Mouse (Mus musculus) erythroblast, embryonic 14.5 days (primary cell): ENCODE measurements around the gene Fam131a. TPM values are rescaled to one million over a fixed set of nuclear protein-coding genes. Genes with fewer than 3 reads are reported as not detected.

Experiments
- H3K27me3 ChIP-seq: 2 replicates; pipeline ENCODE4 v1.6.1; 2012; ENCODE audit warnings: inconsistent platforms; ENCODE audit not compliant: control insufficient read depth
- H3K36me3 ChIP-seq: 2 replicates; pipeline ENCODE4 v1.6.1; 2012; ENCODE audit warnings: mild to moderate bottlenecking, inconsistent platforms; ENCODE audit not compliant: control insufficient read depth
- H3K4me1 ChIP-seq: 2 replicates; pipeline ENCODE4 v1.6.1; 2012; ENCODE audit warnings: inconsistent platforms; ENCODE audit not compliant: control insufficient read depth
- H3K4me3 ChIP-seq: replicated peaks from 2 replicates; pipeline ENCODE3; 2012; ENCODE audit warnings: moderate library complexity, mild to moderate bottlenecking, inconsistent platforms
- H3K9me3 ChIP-seq: 2 replicates; pipeline ENCODE4 v1.6.1; 2012; ENCODE audit warnings: low read length, inconsistent platforms, mixed read lengths; ENCODE audit not compliant: control insufficient read depth
- GATA1 ChIP-seq: IDR thresholded peaks from 2 replicates; pipeline ENCODE4 v1.6.1; 2012; ENCODE audit warnings: low read length, inconsistent platforms, mixed read lengths
- TAL1 ChIP-seq: IDR thresholded peaks from 3 replicates; pipeline ENCODE4 v1.6.1; 2012; ENCODE audit warnings: low read length, inconsistent platforms, mixed read lengths
- polyA plus RNA-seq: library from polyadenylated mRNA; stranded (reverse); fragments of >175 nt; gene quantifications from 2 replicates; pipeline ENCODE4 v1.2.3, GENCODE M21; 2012

Fam131a gene
- polyA plus RNA-seq, 1 experiment, result 0.29 TPM

DNA sequence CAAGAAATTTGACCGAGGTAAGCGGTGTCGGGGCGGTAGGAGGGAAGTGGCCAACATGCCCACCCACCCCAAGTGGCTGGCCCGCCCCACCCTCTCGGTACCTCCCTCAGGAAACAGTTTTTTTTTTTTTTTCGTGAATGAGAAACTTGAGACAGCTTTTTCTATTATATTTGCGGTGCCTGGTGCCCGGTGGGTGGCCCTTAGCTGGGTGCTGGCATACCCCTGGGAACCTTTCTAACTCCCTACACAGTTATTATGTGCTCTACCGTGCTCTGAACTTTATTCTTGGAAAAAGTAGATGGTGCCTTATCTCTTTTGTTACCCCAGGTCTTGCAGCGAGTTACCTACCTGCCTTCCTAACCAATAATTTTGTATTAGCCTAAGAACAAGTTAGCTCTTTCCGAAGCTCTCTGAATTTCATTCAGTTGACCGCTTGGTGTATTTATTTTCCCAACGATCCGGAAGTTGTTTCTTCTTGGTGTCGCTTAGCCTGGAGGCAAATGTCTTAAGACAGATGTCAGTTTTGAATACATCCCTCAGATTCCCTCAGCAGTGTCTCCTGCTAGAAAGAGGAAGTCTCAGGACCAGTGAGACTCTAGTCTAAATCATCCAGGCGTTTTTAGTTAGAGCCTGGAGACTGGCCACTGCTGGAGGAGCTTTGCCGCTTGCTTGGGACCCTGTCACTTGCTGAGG lies 25.1 kb downstream of the Fam131a start:
- Histone ChIP-seq H3K4me3 (peak overlapping the region; percentile 80), H3K4me1 (peaks cover 57% of the 10 kb centered on the region)

GRCm38 (mm10) chr16:20721808-20722207 lies 28.8 kb downstream of the Fam131a start:
- H3K9me3 ChIP-seq, result no peaks in the 10 kb centered on the region
- no peak overlapping the region for H3K4me3 ChIP-seq
- TF ChIP-seq GATA1 (no peak), TAL1 (no peak)
- peaks cover 23% of the 10 kb centered on the region for H3K4me1 ChIP-seq
- H3K36me3 ChIP-seq, result peaks cover 27% of the 10 kb centered on the region
- peaks cover 13% of the 10 kb centered on the region for H3K27me3 ChIP-seq

More for the DNA sequence above, 25.1 kb downstream of the Fam131a start:
- TF ChIP-seq GATA1 (no peak), TAL1 (no peak)
- no peaks in the 10 kb centered on the region for H3K27me3 ChIP-seq
- peaks cover 37% of the 10 kb centered on the region for H3K36me3 ChIP-seq
- H3K9me3 ChIP-seq, result no peaks in the 10 kb centered on the region

DNA sequence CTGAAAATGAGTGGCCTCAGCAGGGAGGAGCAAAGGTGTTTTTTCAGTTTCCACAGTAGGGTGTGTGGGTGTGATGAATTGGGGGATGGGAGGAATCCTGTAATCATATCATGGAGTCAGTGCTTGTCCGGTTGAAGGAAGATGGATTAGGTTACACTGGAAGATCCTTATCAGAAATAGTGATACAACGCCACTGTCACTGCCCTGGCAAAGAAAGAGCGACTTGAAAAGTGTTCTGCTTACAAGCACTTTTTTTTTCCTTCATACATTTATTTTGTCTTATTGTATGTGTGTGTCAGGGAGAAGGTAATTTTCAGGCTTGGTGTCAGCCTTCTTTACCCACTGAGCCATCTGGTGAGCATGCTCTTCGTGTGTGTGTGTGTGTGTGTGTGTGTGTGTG lies 29.7 kb downstream of the Fam131a start:
- Histone ChIP-seq H3K9me3 (no peaks in the 10 kb centered on the region), H3K27me3 (peaks cover 17% of the 10 kb centered on the region), H3K36me3 (peaks cover 27% of the 10 kb centered on the region), H3K4me3 (no peak overlapping the region), H3K4me1 (peaks cover 14% of the 10 kb centered on the region)
- TF ChIP-seq GATA1 (no peak), TAL1 (no peak)

GRCm38 (mm10) chr16:20723247-20723646 lies 30.2 kb downstream of the Fam131a start:
- Histone ChIP-seq H3K9me3 (no peaks in the 10 kb centered on the region), H3K27me3 (peaks cover 19% of the 10 kb centered on the region), H3K4me3 (no peak overlapping the region), H3K36me3 (peaks cover 27% of the 10 kb centered on the region), H3K4me1 (peaks cover 9% of the 10 kb centered on the region)
- TF ChIP-seq TAL1, result no peak
- no peak for TF ChIP-seq GATA1

GRCm38 (mm10) chr16:20724338-20724748 lies 31.3 kb downstream of the Fam131a start:
- H3K27me3 ChIP-seq, result peaks cover 29% of the 10 kb centered on the region
- H3K36me3 ChIP-seq, result peaks cover 26% of the 10 kb centered on the region
- no peaks in the 10 kb centered on the region for H3K9me3 ChIP-seq
- H3K4me3 ChIP-seq, result no peak overlapping the region
- TF ChIP-seq GATA1 (no peak), TAL1 (no peak)
- peaks cover 2% of the 10 kb centered on the region; the same call in 1 of the 2 replicates for H3K4me1 ChIP-seq

- peaks cover 35% of the 10 kb centered on the region for H3K27me3 ChIP-seq
- H3K4me3 ChIP-seq, result no peak overlapping the region
- peaks cover 2% of the 10 kb centered on the region; the same call in 1 of the 2 replicates for H3K4me1 ChIP-seq
- TF ChIP-seq GATA1, result no peak
- TF ChIP-seq TAL1, result no peak
- no peaks in the 10 kb centered on the region for H3K9me3 ChIP-seq
- H3K36me3 ChIP-seq, result peaks cover 18% of the 10 kb centered on the region
Measured at GRCm38 (mm10) chr16:20725321-20725720, 32.3 kb downstream of the Fam131a start.

- H3K9me3 ChIP-seq, result no peaks in the 10 kb centered on the region
- H3K27me3 ChIP-seq, result peaks cover 40% of the 10 kb centered on the region
- H3K4me3 ChIP-seq, result no peak overlapping the region
- H3K36me3 ChIP-seq, result peaks cover 14% of the 10 kb centered on the region
- H3K4me1 ChIP-seq, result peaks cover 2% of the 10 kb centered on the region; the same call in 1 of the 2 replicates
- TF ChIP-seq GATA1 (no peak), TAL1 (no peak)
Measured at GRCm38 (mm10) chr16:20725750-20726149, 32.7 kb downstream of the Fam131a start.

- TF ChIP-seq TAL1 (no peak), GATA1 (no peak)
- H3K27me3 ChIP-seq, result peaks cover 45% of the 10 kb centered on the region
Measured at GRCm38 (mm10) chr16:20726384-20726783, 33.3 kb downstream of the Fam131a start.

GRCm38 (mm10) chr16:20730293-20730711 lies 37.3 kb downstream of the Fam131a start:
- H3K4me3 ChIP-seq, result peak overlapping the region; percentile 36
- H3K27me3 ChIP-seq, result peaks cover 82% of the 10 kb centered on the region
- H3K9me3 ChIP-seq, result peaks cover 3% of the 10 kb centered on the region; the same call in 1 of the 2 replicates
- H3K36me3 ChIP-seq, result no peaks in the 10 kb centered on the region
- H3K4me1 ChIP-seq, result peaks cover 2% of the 10 kb centered on the region; the same call in 1 of the 2 replicates
- no peak for TF ChIP-seq TAL1
- TF ChIP-seq GATA1, result no peak

More at GRCm38 (mm10) chr16:20726384-20726783, 33.3 kb downstream of the Fam131a start:
- no peaks in the 10 kb centered on the region for H3K9me3 ChIP-seq
- H3K36me3 ChIP-seq, result peaks cover 13% of the 10 kb centered on the region
- no peak overlapping the region for H3K4me3 ChIP-seq
- H3K4me1 ChIP-seq, result peaks cover 2% of the 10 kb centered on the region; the same call in 1 of the 2 replicates
